11 mouse cellular contexts compared by ENCODE assay signal in genomic region chr14:8032087-8032944, GRCm38 (mm10). TPM values are rescaled to one million over a fixed set of nuclear protein-coding genes. Genes with fewer than 3 reads are reported as not detected.
DNase-seq lines count a peak whose midpoint lies in the region; ATAC-seq and TF ChIP-seq lines count a peak whose summit lies in the region.
"Had no signal": no experiment of that assay in that cellular context is flagged by ENCODE, and none has a peak within 500 bp of the region (broad histone marks: within the 10 kb centered on the region; RNA-seq: fewer than 3 reads in every experiment).

No protein-coding gene starts in this region.

- no peak overlapping the region for H3K4me2 ChIP-seq in forebrain, embryonic 15.5 days (replicated peaks)
- no peak overlapping the region for H3K4me2 ChIP-seq in forebrain, embryonic 11.5 days (ENCODE audit: low read depth, low read length, severe bottlenecking)
- H3K4me2 ChIP-seq in liver, embryonic 12.5 days = no peak overlapping the region
- H3K4me2 ChIP-seq: lung, embryonic 14.5 days; neural tube, embryonic 12.5 days had no signal

- H3K36me3 ChIP-seq in forebrain, embryonic 15.5 days = no peaks in the 10 kb centered on the region
- no peaks in the 10 kb centered on the region for H3K36me3 ChIP-seq in forebrain, embryonic 11.5 days (ENCODE audit: control insufficient read depth, insufficient read depth, low read length)
- H3K36me3 ChIP-seq in liver, adult 2 months (ENCODE audit: control insufficient read depth, insufficient read depth, low read length) = 0 out of 2 replicates have a peak, but pooled peaks cover 2% of the 10 kb centered on the region
- no peaks in the 10 kb centered on the region for H3K36me3 ChIP-seq in liver, embryonic 12.5 days
- H3K36me3 ChIP-seq: neural tube, embryonic 12.5 days had no signal

- H3K9me3 ChIP-seq in forebrain, embryonic 15.5 days = no peaks in the 10 kb centered on the region
- H3K9me3 ChIP-seq in forebrain, embryonic 11.5 days (ENCODE audit: control insufficient read depth, low read length) = no peaks in the 10 kb centered on the region
- H3K9me3 ChIP-seq in liver, embryonic 12.5 days (replicated peaks) = no peaks in the 10 kb centered on the region
- H3K9me3 ChIP-seq: neural tube, embryonic 12.5 days had no signal

- no peak overlapping the region for H3K4me3 ChIP-seq in forebrain, embryonic 15.5 days
- H3K4me3 ChIP-seq in forebrain, embryonic 11.5 days (ENCODE audit: low read depth, low read length) = no peak overlapping the region
- no peak overlapping the region for H3K4me3 ChIP-seq in liver, adult 2 months (ENCODE audit: insufficient read depth, low read depth, low read length)
- H3K4me3 ChIP-seq in liver, embryonic 12.5 days = no peak overlapping the region
- H3K4me3 ChIP-seq in cortical plate, adult 2 months (ENCODE audit: insufficient read depth, low read length) = no peak overlapping the region
- H3K4me3 ChIP-seq: neural tube, embryonic 12.5 days had no signal

- no peak overlapping the region for H3K9ac ChIP-seq in forebrain, embryonic 15.5 days (replicated peaks)
- no peak overlapping the region for H3K9ac ChIP-seq in forebrain, embryonic 11.5 days (ENCODE audit: low read length)
- H3K9ac ChIP-seq in liver, adult 2 months (ENCODE audit: low read depth, low read length) = no peak overlapping the region
- no peak overlapping the region for H3K9ac ChIP-seq in liver, embryonic 12.5 days
- H3K9ac ChIP-seq: lung, embryonic 14.5 days; neural tube, embryonic 12.5 days had no signal

- DNase-seq in forebrain, embryonic 11.5 days (ENCODE audit: low spot score) = no peak
- peak; percentile 88 for DNase-seq in liver, adult 2 months (ENCODE audit: extremely low read depth, low read depth, low spot score)
- peak; percentile 30 for DNase-seq in right cerebral cortex, postnatal 25 days
- no peak for DNase-seq in natural killer cell, adult 2 months (ENCODE audit: low spot score in 2 of 2)
- DNase-seq: lung, embryonic 14.5 days had no signal

- H3K4me1 ChIP-seq in forebrain, embryonic 15.5 days = peaks cover 9% of the 10 kb centered on the region
- H3K4me1 ChIP-seq in forebrain, embryonic 11.5 days (replicated peaks; ENCODE audit: control insufficient read depth, insufficient read depth, low read length) = peaks cover 2% of the 10 kb centered on the region; the same call in 1 of the 2 replicates
- peaks cover 41% of the 10 kb centered on the region for H3K4me1 ChIP-seq in liver, adult 2 months (ENCODE audit: control insufficient read depth, insufficient read depth, low read length)
- no peaks in the 10 kb centered on the region for H3K4me1 ChIP-seq in liver, embryonic 12.5 days
- H3K4me1 ChIP-seq in cortical plate, adult 2 months (ENCODE audit: control insufficient read depth, insufficient read depth, low read length) = peaks cover 13% of the 10 kb centered on the region
- H3K4me1 ChIP-seq: neural tube, embryonic 12.5 days had no signal

- H3K27me3 ChIP-seq in forebrain, embryonic 15.5 days = no peaks in the 10 kb centered on the region
- H3K27me3 ChIP-seq in forebrain, embryonic 11.5 days (ENCODE audit: control insufficient read depth, insufficient read depth, low read length) = no peaks in the 10 kb centered on the region
- no peaks in the 10 kb centered on the region for H3K27me3 ChIP-seq in liver, adult 2 months (ENCODE audit: control insufficient read depth, insufficient read depth, low read length)
- H3K27me3 ChIP-seq in liver, embryonic 12.5 days (replicated peaks) = no peaks in the 10 kb centered on the region
- H3K27me3 ChIP-seq: neural tube, embryonic 12.5 days had no signal

- no peaks in the 10 kb centered on the region for H3K79me2 ChIP-seq in liver, adult 2 months (ENCODE audit: control insufficient read depth, insufficient read depth, low read length)

- 49% methylated on average over 13 of the region's 13 CpGs for WGBS in forebrain, embryonic 15.5 days
- 57% methylated on average over 13 of the region's 13 CpGs for WGBS in forebrain, embryonic 11.5 days
- WGBS in liver, adult 2 months = 39% methylated on average over 13 of the region's 13 CpGs
- 70% methylated on average over 13 of the region's 13 CpGs for WGBS in liver, embryonic 12.5 days (ENCODE audit: insufficient replicate concordance)

- no peak for TF ChIP-seq CTCF in liver, adult 2 months (IDR thresholded peaks at IDR 0.05; ENCODE audit: low read depth, low read length)
- no peak for TF ChIP-seq CTCF in cortical plate, adult 2 months (IDR thresholded peaks at IDR 0.05; ENCODE audit: extremely low read depth, insufficient read depth, low read length)

- TF ChIP-seq POLR2A in liver, adult 2 months (IDR thresholded peaks at IDR 0.05; ENCODE audit: extremely low read depth, insufficient read depth, low read length) = no peak
- no peak for TF ChIP-seq POLR2A in cortical plate, adult 2 months (IDR thresholded peaks at IDR 0.05; ENCODE audit: extremely low read depth, insufficient read depth, low read length)

- H3K27ac ChIP-seq in forebrain, embryonic 15.5 days (replicated peaks) = no peak overlapping the region; the same call in 1 of the 2 replicates
- no peak overlapping the region for H3K27ac ChIP-seq in forebrain, embryonic 11.5 days (ENCODE audit: low read depth, low read length)
- H3K27ac ChIP-seq in liver, adult 2 months (replicated peaks; ENCODE audit: insufficient read depth, low read depth, low read length) = peak overlapping the region; percentile 84
- H3K27ac ChIP-seq in liver, embryonic 12.5 days = no peak overlapping the region
- 0 out of 2 replicates have a peak overlapping the region, but pooled peaks have one; percentile 1 for H3K27ac ChIP-seq in cortical plate, adult 2 months (ENCODE audit: insufficient read depth, low read length)
- H3K27ac ChIP-seq: neural tube, embryonic 12.5 days had no signal

- ATAC-seq in forebrain, embryonic 15.5 days (replicated peaks) = 0 out of 2 replicates have a peak, but pooled peaks have one; percentile 57
- no peak for ATAC-seq in forebrain, embryonic 11.5 days (replicated peaks; ENCODE audit: low FRiP score)
- no peak for ATAC-seq in liver, embryonic 12.5 days
- ATAC-seq in activated CD4-positive, CD25-positive, alpha-beta regulatory T cell, adult 4 months = no peak
- ATAC-seq: intestine, embryonic 16.5 days had no signal

RNA-seq across cellular contexts. Expression of gene Abhd6, which starts 29.6 kb away (rescaled TPM):
- polyA plus RNA-seq in forebrain, embryonic 15.5 days (2015; fragmentation: Nextera tagmentation; extraction: Ambion mirVana) = 33.0 and 33.6 TPM in 2 replicates
- polyA plus RNA-seq in forebrain, embryonic 11.5 days (2014; fragmentation: Nextera tagmentation; extraction: Ambion mirVana) = 19.2 and 19.5 TPM in 2 replicates
- 17.4 and 29.2 TPM in 2 replicates for total RNA-seq in liver, adult 2 months (2014; rRNA removed)
- polyA plus RNA-seq in liver, adult 2 months (2012; rRNA removed) = 39.6 and 45.2 TPM in 2 replicates
- polyA plus RNA-seq in liver, embryonic 12.5 days (2016; fragmentation: Nextera tagmentation; extraction: Ambion mirVana) = 8.2 and 10.6 TPM in 2 replicates
- 53.3 and 55.5 TPM in 2 replicates for polyA plus RNA-seq in cortical plate, adult 2 months (2012; rRNA removed)
- polyA plus RNA-seq in activated CD4-positive, CD25-positive, alpha-beta regulatory T cell, adult 4 months (2017; shearing (Covaris generic)) = 10 to 100 TPM; 22.2 to 25.5 TPM

RNA-seq across cellular contexts. Expression of gene Dnase1l3, which starts 37.9 kb away (rescaled TPM):
- 0.09 TPM in 2 replicates for polyA plus RNA-seq in forebrain, embryonic 15.5 days (2015; fragmentation: Nextera tagmentation; extraction: Ambion mirVana)
- polyA plus RNA-seq in forebrain, embryonic 11.5 days (2014; fragmentation: Nextera tagmentation; extraction: Ambion mirVana) = not detected in 2 replicates
- total RNA-seq in liver, adult 2 months (2014; rRNA removed) = 10.0 and 10.9 TPM in 2 replicates
- polyA plus RNA-seq in liver, adult 2 months (2012; rRNA removed) = 20.5 and 24.3 TPM in 2 replicates
- polyA plus RNA-seq in liver, embryonic 12.5 days (2016; fragmentation: Nextera tagmentation; extraction: Ambion mirVana) = 0.72 and 0.79 TPM in 2 replicates
- polyA plus RNA-seq in cortical plate, adult 2 months (2012; rRNA removed) = 0.02 and 0.04 TPM in 2 replicates
- 1 to 10 TPM; 2.6 to 4.1 TPM for polyA plus RNA-seq in activated CD4-positive, CD25-positive, alpha-beta regulatory T cell, adult 4 months (2017; shearing (Covaris generic))

RNA-seq across cellular contexts. Expression of gene Rpp14, which starts 47.9 kb away (rescaled TPM):
- polyA plus RNA-seq in forebrain, embryonic 15.5 days (2015; fragmentation: Nextera tagmentation; extraction: Ambion mirVana) = 50.1 and 59.7 TPM in 2 replicates
- 64.5 and 69.2 TPM in 2 replicates for polyA plus RNA-seq in forebrain, embryonic 11.5 days (2014; fragmentation: Nextera tagmentation; extraction: Ambion mirVana)
- total RNA-seq in liver, adult 2 months (2014; rRNA removed) = 18.8 and 19.5 TPM in 2 replicates
- polyA plus RNA-seq in liver, adult 2 months (2012; rRNA removed) = 5.4 and 6.9 TPM in 2 replicates
- 41.7 and 45.2 TPM in 2 replicates for polyA plus RNA-seq in liver, embryonic 12.5 days (2016; fragmentation: Nextera tagmentation; extraction: Ambion mirVana)
- 30.9 and 32.3 TPM in 2 replicates for polyA plus RNA-seq in cortical plate, adult 2 months (2012; rRNA removed)
- polyA plus RNA-seq in activated CD4-positive, CD25-positive, alpha-beta regulatory T cell, adult 4 months (2017; shearing (Covaris generic)) = 10 to 100 TPM; 35.2 to 38.5 TPM

Comparison
In these comparisons a context has a peak if more than half of its experiments do, and no peak if none do; other contexts are left out.
1. H3K27ac ChIP-seq: peak in liver, adult 2 months (single experiment) and cortical plate, adult 2 months (single experiment); none in forebrain, embryonic 15.5 days (single experiment), forebrain, embryonic 11.5 days (single experiment) and liver, embryonic 12.5 days (single experiment).
2. DNase-seq: peak in liver, adult 2 months (single experiment) and right cerebral cortex, postnatal 25 days (single experiment); none in forebrain, embryonic 11.5 days (single experiment) and natural killer cell, adult 2 months (0 of 2).